Mouse (Mus musculus): ENCODE results near the gene Slc2a4. TPM values are rescaled to one million over a fixed set of nuclear protein-coding genes. Genes with fewer than 3 reads are reported as not detected.
"Not testable (repeated sequence)": the region's sequence is repeated elsewhere in the genome, so short reads cannot be mapped to it uniquely, and the experiment has no call there.

The Slc2a4 gene
- polyA plus RNA-seq, 1 experiment from 2014 or later, result 19.0 TPM

DNA sequence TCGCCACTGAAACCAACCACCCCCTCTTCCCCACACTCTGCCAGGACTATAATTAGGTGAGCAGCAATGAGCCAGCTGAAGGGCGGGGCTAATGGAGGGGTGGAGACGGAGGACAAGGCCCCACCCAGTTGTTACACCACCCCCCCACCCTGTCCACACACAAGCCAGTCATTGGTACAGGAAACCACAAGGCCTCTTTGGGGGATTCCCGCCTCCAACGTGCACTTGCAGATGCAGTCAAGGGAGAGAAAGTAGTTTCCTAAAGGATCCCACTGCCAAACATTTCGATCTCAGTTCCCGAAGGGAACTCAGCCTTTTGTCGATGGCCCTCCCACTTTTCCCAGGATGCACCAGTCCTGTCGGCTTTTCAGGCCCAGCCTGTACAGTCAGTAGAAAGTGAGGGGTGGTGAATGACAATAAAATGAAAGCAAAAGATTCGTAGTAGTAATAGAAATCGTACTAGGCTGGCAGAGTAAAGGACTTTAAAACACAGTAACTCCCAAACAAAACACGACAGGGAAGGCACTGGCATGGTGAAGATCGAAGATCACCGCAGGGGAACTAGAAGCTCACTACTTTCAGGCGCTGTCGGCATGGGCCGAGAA, 28.2 kb downstream of the Slc2a4 start:
- Histone ChIP-seq H3K4me1 (ENCODE audit: insufficient read depth) (peaks cover 7% of the 10 kb centered on the region; the same call in 1 of the 2 replicates), H3K27ac (ENCODE audit: low read depth) (peak overlapping the region; percentile 97), H3K36me3 (ENCODE audit: insufficient read depth) (peaks cover 48% of the 10 kb centered on the region), H3K9ac (peak overlapping the region; percentile 98), H3K4me3 (ENCODE audit: low read depth, low read length) (peak overlapping the region; percentile 97), H3K9me3 (ENCODE audit: low read depth, low read length) (no peaks in the 10 kb centered on the region), H3K27me3 (ENCODE audit: insufficient read depth, low read length) (no peaks in the 10 kb centered on the region), H3K4me2 (peak overlapping the region; percentile 67)
- DNase-seq (peak; percentile 82), ATAC-seq (ENCODE audit: insufficient read depth) (no peak)
- 2% methylated on average over 17 of the region's 17 CpGs for WGBS
- no peak for TF ChIP-seq CTCF (IDR thresholded peaks at IDR 0.05; ENCODE audit: low read depth)

DNA sequence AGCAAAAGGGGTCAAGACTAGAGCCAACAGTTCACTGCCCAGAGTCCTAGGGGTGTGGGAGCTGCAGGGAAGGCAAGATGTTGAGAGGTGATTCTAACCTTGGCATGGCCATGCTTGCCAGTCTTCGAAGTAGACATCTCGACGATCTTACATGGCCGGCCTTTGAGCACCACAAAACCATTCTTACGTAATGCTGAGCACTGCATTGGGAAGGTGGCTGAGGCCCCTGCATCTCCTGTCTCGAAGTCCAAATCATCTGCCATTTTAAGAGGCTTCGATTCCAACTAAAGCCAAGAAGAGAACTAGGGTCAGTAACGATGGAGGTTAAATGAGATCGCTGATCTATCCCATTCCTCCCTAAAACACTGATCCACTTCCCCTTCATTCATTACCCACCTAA, 28.9 kb downstream of the Slc2a4 start:
- WGBS, result 78% methylated on average over 9 of the region's 9 CpGs
- DNase-seq (no peak), ATAC-seq (ENCODE audit: insufficient read depth) (no peak)
- Histone ChIP-seq H3K4me2 (peak overlapping the region; percentile 67), H3K36me3 (ENCODE audit: insufficient read depth) (peaks cover 49% of the 10 kb centered on the region), H3K9me3 (ENCODE audit: low read depth, low read length) (no peaks in the 10 kb centered on the region), H3K9ac (peak overlapping the region; percentile 98), H3K4me3 (ENCODE audit: low read depth, low read length) (peak overlapping the region; percentile 97), H3K4me1 (ENCODE audit: insufficient read depth) (peaks cover 7% of the 10 kb centered on the region; the same call in 1 of the 2 replicates), H3K27ac (ENCODE audit: low read depth) (peak overlapping the region; percentile 97), H3K27me3 (ENCODE audit: insufficient read depth, low read length) (no peaks in the 10 kb centered on the region)
- no peak for TF ChIP-seq CTCF (IDR thresholded peaks at IDR 0.05; ENCODE audit: low read depth)

- Histone ChIP-seq H3K36me3 (ENCODE audit: insufficient read depth) (peaks cover 54% of the 10 kb centered on the region), H3K27me3 (ENCODE audit: insufficient read depth, low read length) (no peaks in the 10 kb centered on the region), H3K9me3 (ENCODE audit: low read depth, low read length) (no peaks in the 10 kb centered on the region), H3K4me1 (ENCODE audit: insufficient read depth) (peaks cover 7% of the 10 kb centered on the region; the same call in 1 of the 2 replicates), H3K4me3 (ENCODE audit: low read depth, low read length) (no peak overlapping the region), H3K27ac (ENCODE audit: low read depth) (no peak overlapping the region), H3K4me2 (no peak overlapping the region), H3K9ac (no peak overlapping the region)
- ATAC-seq (ENCODE audit: insufficient read depth) (no peak), DNase-seq (no peak)
- whole genome bisulfite sequencing, result 81% methylated on average over 5 of the region's 5 CpGs
- no peak for TF ChIP-seq CTCF (IDR thresholded peaks at IDR 0.05; ENCODE audit: low read depth)
Measured at GRCm38 (mm10) chr11:69918118-69918517, 29.9 kb downstream of the Slc2a4 start.

GRCm38 (mm10) chr11:69917379-69917948, 30.5 kb downstream of the Slc2a4 start:
- Histone ChIP-seq H3K4me2 (no peak overlapping the region), H3K36me3 (ENCODE audit: insufficient read depth) (peaks cover 59% of the 10 kb centered on the region)

DNA sequence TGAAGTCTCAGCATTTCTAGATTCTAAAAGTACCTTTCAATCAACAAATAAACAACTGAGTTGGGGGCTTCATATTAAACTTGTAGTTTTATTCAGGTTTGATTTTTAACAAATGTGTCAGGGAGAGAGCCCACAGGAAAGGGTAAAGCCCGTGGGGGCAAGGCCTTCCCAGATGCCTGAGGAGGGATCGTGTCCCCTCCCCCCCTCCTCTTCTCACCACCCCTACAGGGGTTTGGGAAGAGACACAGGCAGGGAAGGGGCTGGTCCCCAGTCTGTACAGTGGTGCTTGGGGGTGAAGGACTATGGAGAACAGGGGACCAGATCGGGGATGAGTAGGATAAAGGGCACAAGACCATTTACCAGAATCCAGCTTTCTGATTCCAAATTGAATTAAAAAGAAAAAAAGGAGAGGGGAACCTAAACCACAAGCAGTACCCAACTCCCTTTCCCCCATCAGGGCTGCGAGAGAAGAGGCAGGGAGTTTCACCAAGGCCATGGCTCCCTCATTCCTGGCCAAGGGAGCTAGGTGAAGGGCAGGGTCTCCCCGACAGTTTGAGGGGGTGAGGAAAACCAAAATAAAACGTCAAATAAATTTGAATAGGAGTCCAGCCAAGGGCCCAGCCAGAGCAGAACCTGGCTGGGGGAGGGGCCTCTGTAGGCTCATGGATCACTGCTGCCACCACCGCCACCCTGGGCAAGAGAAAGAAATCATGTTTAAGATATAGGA, 31.2 kb downstream of the Slc2a4 start:
- not testable (repeated sequence) for H3K27ac ChIP-seq (ENCODE audit: low read depth); H3K4me1 ChIP-seq (ENCODE audit: insufficient read depth); H3K9ac ChIP-seq; H3K27me3 ChIP-seq (ENCODE audit: insufficient read depth, low read length); H3K9me3 ChIP-seq (ENCODE audit: low read depth, low read length); H3K4me3 ChIP-seq (ENCODE audit: low read depth, low read length); DNase-seq; ATAC-seq (ENCODE audit: insufficient read depth)
- Histone ChIP-seq H3K36me3 (ENCODE audit: insufficient read depth) (peaks cover 65% of the 10 kb centered on the region), H3K4me2 (peak overlapping the region; percentile 97; the same call in 1 of the 2 replicates)
- WGBS, result 51% methylated on average over 7 of the region's 7 CpGs

More at GRCm38 (mm10) chr11:69917379-69917948, 30.5 kb downstream of the Slc2a4 start:
- H3K4me1 ChIP-seq (ENCODE audit: insufficient read depth), result peaks cover 7% of the 10 kb centered on the region; the same call in 1 of the 2 replicates
- no peaks in the 10 kb centered on the region for H3K27me3 ChIP-seq (ENCODE audit: insufficient read depth, low read length)
- H3K4me3 ChIP-seq (ENCODE audit: low read depth, low read length), result no peak overlapping the region
- 84% methylated on average over 8 of the region's 8 CpGs for WGBS
- TF ChIP-seq CTCF (IDR thresholded peaks at IDR 0.05; ENCODE audit: low read depth), result no peak
- no peak overlapping the region for H3K27ac ChIP-seq (ENCODE audit: low read depth)
- no peaks in the 10 kb centered on the region for H3K9me3 ChIP-seq (ENCODE audit: low read depth, low read length)
- DNase-seq (no peak), ATAC-seq (ENCODE audit: insufficient read depth) (no peak)
- no peak overlapping the region for H3K9ac ChIP-seq

- Histone ChIP-seq H3K9me3 (ENCODE audit: low read depth, low read length) (no peaks in the 10 kb centered on the region), H3K27me3 (ENCODE audit: insufficient read depth, low read length) (no peaks in the 10 kb centered on the region), H3K27ac (ENCODE audit: low read depth) (no peak overlapping the region; the same call in 1 of the 2 replicates), H3K4me2 (peak overlapping the region; percentile 97), H3K9ac (no peak overlapping the region), H3K36me3 (ENCODE audit: insufficient read depth) (peaks cover 74% of the 10 kb centered on the region), H3K4me3 (ENCODE audit: low read depth, low read length) (peak overlapping the region; percentile 91), H3K4me1 (ENCODE audit: insufficient read depth) (peaks cover 7% of the 10 kb centered on the region; the same call in 1 of the 2 replicates)
- ATAC-seq (ENCODE audit: insufficient read depth) (no peak), DNase-seq (no peak)
- peak; percentile 31; the same call in 1 of the 2 replicates for TF ChIP-seq CTCF (IDR thresholded peaks at IDR 0.05; ENCODE audit: low read depth)
- WGBS, result 52% methylated on average over 5 of the region's 5 CpGs
Measured at GRCm38 (mm10) chr11:69915667-69916627, 32.0 kb downstream of the Slc2a4 start.

Measured in lung, embryonic 14.5 days (tissue).